Mouse (Mus musculus) liver, embryonic 14.5 days (tissue): ENCODE data around the gene Mbnl2.

ENCODE experiments used
- CTCF ChIP-seq: IDR thresholded peaks from 2 replicates; pipeline ENCODE4 v1.5.1; 2016; ENCODE audit warnings: antibody characterized with exemption, low read depth, control low read depth
- EP300 ChIP-seq: IDR thresholded peaks from 2 replicates; pipeline ENCODE4 v1.6.1; 2016; ENCODE audit warnings: antibody characterized with exemption, low read depth

- TF ChIP-seq CTCF, result no peak
- no peak for TF ChIP-seq EP300
Measured at GRCm38 (mm10) chr14:120283787-120284186, 8.3 kb downstream of the Mbnl2 start.
